Mouse (Mus musculus) kidney, embryonic 15.5 days (tissue): Measurements from ENCODE around the gene Slc25a39. TPM values are rescaled to one million over a fixed set of nuclear protein-coding genes. Genes with fewer than 3 reads are reported as not detected.

Experiments used
- ATAC-seq: fragments of 200-750 bp; cut with Nextera tagmentation; replicated peaks from 2 replicates; pipeline ENCODE4 v1.8.0; 2017; ENCODE audit warnings: moderate TSS enrichment; ENCODE audit not compliant: low FRiP score
- H3K27ac ChIP-seq: fragments of 300-500 bp; sonication (generic); 2 replicates; pipeline ENCODE4 v1.5.1; 2015; ENCODE audit warnings: mild to moderate bottlenecking, inconsistent platforms
- H3K27me3 ChIP-seq: fragments of 300-500 bp; sonication (generic); 2 replicates; pipeline ENCODE4 v1.6.1; 2015; ENCODE audit warnings: inconsistent platforms
- H3K36me3 ChIP-seq: fragments of 300-500 bp; sonication (generic); 2 replicates; pipeline ENCODE4 v1.6.1; 2015; ENCODE audit warnings: inconsistent platforms
- H3K4me1 ChIP-seq: fragments of 300-500 bp; sonication (generic); 2 replicates; pipeline ENCODE4 v1.6.1; 2015; ENCODE audit warnings: inconsistent platforms
- H3K4me2 ChIP-seq: fragments of 300-500 bp; sonication (generic); 2 replicates; pipeline ENCODE4 v1.6.1; 2015; ENCODE audit warnings: moderate library complexity, mild to moderate bottlenecking, inconsistent platforms
- H3K4me3 ChIP-seq: fragments of 300-500 bp; sonication (generic); replicated peaks from 2 replicates; pipeline ENCODE4 v1.5.1; 2015; ENCODE audit warnings: mild to moderate bottlenecking, inconsistent platforms
- H3K9ac ChIP-seq: fragments of 300-500 bp; sonication (generic); 2 replicates; pipeline ENCODE4 v1.6.1; 2015; ENCODE audit warnings: mild to moderate bottlenecking, inconsistent platforms
- H3K9me3 ChIP-seq: fragments of 300-500 bp; sonication (generic); replicated peaks from 2 replicates; pipeline ENCODE4 v1.6.1; 2016; ENCODE audit warnings: inconsistent platforms
- WGBS: fragments of 180-500 bp; shearing (Covaris S2); methylation state at CpG from one replicate; pipeline ENCODE4 v1.1.7; 2015; ENCODE audit warnings: mixed read lengths; 5-methylcytosine and 5-hydroxymethylcytosine counted together
- polyA plus RNA-seq: library from polyadenylated mRNA; unstranded; fragments of >200 nt; fragmentation: Nextera tagmentation; extraction: Ambion mirVana; gene quantifications from 2 replicates; pipeline ENCODE4 v1.2.1, GENCODE M21; 2015

Gene Slc25a39
- 271 and 298 TPM in 2 replicates for polyA plus RNA-seq

DNA sequence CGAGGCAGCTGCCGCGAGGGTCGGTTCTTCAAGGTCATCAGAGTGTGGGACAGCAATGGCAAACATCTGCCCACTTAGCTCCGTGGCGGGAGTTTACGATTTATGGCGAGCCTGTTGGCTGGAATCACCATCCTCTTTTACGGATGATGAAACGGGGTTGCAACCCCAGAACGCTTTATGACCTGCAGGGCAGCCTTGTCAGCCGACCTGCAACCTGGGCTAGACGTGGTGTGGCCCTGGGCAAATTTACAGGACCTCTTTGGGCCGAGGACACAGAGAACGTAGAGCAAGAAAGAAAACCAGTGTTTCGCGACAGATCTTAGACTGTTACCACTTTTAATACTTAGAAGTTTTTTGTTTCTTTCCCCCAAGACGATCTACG, at the start of gene Slc25a39:
Gene Slc25a39 (minus strand): TSS at position 113 of the 382 bp plus-strand sequence.
- Histone ChIP-seq H3K4me2 (peak within 1 kb of the TSS; percentile 80), H3K9ac (peak within 1 kb of the TSS; percentile 89), H3K4me3 (peak within 1 kb of the TSS; percentile 80), H3K4me1 (peaks cover 55% of the 10 kb centered on the region), H3K27ac (peak within 1 kb of the TSS; percentile 95), H3K27me3 (no peaks in the 10 kb centered on the region), H3K36me3 (peaks cover 23% of the 10 kb centered on the region), H3K9me3 (no peaks in the 10 kb centered on the region)
- ATAC-seq: peak; percentile 7; the same call in 1 of the 2 replicates
- under 1% methylated on average over 19 of the region's 19 CpGs for WGBS

DNA sequence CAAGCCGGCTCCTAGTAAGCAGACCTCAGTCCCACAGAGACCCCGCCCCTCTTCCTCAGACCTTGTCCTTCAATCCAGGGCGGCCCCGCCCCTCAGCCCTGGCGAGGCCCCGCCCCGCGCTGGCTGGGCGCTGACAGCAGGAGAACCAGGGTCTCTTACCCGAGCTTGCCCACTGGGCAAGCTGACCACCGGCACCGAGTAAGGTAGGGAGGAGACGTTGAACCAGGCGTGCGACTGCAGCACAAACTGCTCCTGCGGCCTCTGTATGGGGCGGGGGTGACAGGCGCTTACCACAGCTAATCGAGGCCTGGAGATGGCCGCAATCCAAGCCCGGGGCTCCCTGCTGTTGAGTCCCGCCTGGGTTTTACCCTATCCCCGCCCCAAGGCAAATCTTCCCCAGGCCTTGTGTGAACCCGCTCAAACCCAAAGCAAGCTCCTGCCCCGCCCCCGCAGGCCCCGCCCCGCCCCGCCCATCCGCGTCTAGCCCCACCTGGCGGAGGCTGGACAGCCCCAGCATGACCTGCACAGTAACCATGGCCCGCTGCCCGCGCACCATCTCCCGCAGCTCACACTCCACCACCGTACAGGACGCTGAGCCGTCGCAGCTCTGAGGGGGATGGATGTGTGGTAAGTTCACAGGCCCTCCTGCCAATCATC, 48.1 kb upstream of the Slc25a39 start:
- whole genome bisulfite sequencing: under 1% methylated on average over 39 of the region's 40 CpGs

DNA sequence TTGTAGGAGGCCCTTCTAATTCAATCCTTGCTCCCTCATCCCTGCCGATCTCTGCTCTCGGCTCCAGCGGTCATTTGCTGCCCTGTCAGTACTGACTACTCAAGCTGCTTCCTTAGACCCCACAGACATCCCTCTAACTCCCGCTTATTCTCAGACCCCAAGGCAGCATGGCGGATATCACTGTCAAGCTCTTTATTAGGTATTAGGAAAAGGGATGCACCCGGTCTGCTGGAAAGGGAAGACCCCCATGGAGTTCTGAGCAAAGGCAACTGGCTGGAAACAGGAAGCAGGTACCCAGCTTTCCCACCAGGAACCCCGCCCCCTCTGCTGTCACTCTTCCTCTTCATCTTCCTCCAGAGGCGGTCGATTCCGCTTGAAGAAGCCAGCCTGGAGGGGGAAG, 45.4 kb upstream of the Slc25a39 start:
- Histone ChIP-seq H3K4me2 (peak overlapping the region; percentile 28; the same call in 1 of the 2 replicates), H3K9me3 (no peaks in the 10 kb centered on the region), H3K36me3 (no peaks in the 10 kb centered on the region), H3K9ac (no peak overlapping the region), H3K4me1 (peaks cover 57% of the 10 kb centered on the region), H3K27ac (no peak overlapping the region), H3K27me3 (peaks cover 13% of the 10 kb centered on the region; the same call in 1 of the 2 replicates), H3K4me3 (no peak overlapping the region)
- 16% methylated on average over 10 of the region's 10 CpGs for WGBS
- no peak for ATAC-seq

More for the DNA sequence above, 48.1 kb upstream of the Slc25a39 start:
- H3K4me1 ChIP-seq: peaks cover 37% of the 10 kb centered on the region
- peak overlapping the region; percentile 83 for H3K4me2 ChIP-seq
- ATAC-seq: peak; percentile 89
- peak overlapping the region; percentile 82 for H3K27ac ChIP-seq
- H3K9ac ChIP-seq: peak overlapping the region; percentile 36
- no peaks in the 10 kb centered on the region for H3K9me3 ChIP-seq
- no peaks in the 10 kb centered on the region for H3K36me3 ChIP-seq
- peaks cover 13% of the 10 kb centered on the region; the same call in 1 of the 2 replicates for H3K27me3 ChIP-seq
- H3K4me3 ChIP-seq: peak overlapping the region; percentile 50

DNA sequence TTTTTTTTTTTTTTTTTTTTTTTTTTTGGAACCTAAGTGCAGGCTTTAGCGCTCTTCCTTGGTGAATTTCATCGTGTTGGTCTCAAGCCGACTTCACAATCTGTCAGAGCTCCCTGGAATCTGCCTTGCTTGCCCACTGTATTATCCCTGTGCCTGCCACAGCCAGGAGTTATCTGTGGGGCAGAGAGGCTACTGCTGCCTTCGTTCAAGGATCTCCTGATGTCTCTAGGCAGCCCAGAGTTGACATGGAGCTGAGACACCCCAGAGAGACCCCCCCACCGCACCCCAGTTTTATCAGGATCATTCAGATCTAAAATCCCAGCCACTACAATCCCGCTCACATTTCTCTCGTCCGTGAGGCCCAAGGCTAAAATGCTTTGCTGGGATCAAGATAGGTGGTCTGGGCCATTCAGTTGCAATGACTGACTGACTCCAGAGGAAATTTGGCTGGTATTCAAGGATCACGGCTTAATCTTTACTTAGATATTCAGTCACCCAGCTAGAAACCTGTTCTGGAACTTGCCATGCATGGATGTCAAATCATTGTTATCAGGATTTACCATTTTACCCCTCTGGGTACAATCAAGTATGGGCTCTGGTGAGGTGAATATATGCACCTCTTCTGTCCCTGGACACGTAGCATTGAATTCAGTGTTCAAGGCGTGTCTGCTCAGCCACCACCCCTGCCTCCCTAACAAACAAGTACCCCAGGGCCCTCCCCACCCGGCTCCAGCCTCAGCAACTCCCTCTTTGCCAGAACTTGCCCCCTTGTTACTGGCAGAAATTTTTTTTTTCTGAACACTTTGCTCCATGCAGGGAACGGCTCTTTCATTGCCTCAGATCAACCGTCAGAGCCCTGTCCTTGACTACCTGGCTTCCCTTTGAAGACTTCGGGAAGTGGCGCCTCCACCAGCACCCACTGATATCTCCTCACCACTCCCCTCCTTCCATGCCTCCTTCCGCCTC, 41.6 kb upstream of the Slc25a39 start:
- H3K9ac ChIP-seq: no peak overlapping the region
- 44% methylated on average over 17 of the region's 17 CpGs for WGBS
- peaks cover 3% of the 10 kb centered on the region; the same call in 1 of the 2 replicates for H3K27me3 ChIP-seq
- H3K27ac ChIP-seq: peak overlapping the region; percentile 96
- ATAC-seq: no peak
- H3K9me3 ChIP-seq: no peaks in the 10 kb centered on the region
- H3K36me3 ChIP-seq: no peaks in the 10 kb centered on the region
- H3K4me1 ChIP-seq: peaks cover 67% of the 10 kb centered on the region
- peak overlapping the region; percentile 90; the same call in 1 of the 2 replicates for H3K4me2 ChIP-seq
- no peak overlapping the region for H3K4me3 ChIP-seq

DNA sequence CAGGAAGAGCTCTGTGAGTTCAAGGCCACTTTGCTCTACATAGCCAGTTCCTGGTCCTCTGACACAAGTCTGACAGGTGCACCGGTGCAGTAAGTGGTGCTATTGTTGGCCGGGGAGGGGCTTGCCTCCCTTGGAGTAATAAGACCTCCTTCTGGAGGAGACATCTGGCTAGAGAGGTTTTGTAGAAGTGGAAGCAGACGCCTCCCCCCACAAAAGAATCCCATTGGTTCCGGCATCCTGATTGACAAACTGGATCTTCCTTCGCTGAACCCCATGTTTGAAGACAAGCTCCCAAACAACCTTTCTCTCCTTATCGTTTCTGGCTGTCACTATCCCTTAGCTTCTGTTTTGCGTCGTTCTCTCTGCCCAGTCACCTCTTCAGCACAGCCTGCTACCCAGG, 40.6 kb upstream of the Slc25a39 start:
- no peak for ATAC-seq
- Histone ChIP-seq H3K9ac (no peak overlapping the region), H3K4me1 (peaks cover 64% of the 10 kb centered on the region), H3K27me3 (peaks cover 3% of the 10 kb centered on the region; the same call in 1 of the 2 replicates), H3K27ac (peak overlapping the region; percentile 96), H3K4me2 (peak overlapping the region; percentile 90), H3K4me3 (no peak overlapping the region; the same call in 1 of the 2 replicates), H3K9me3 (no peaks in the 10 kb centered on the region), H3K36me3 (peaks cover 6% of the 10 kb centered on the region; the same call in 1 of the 2 replicates)
- 17% methylated on average over 8 of the region's 8 CpGs for WGBS

DNA sequence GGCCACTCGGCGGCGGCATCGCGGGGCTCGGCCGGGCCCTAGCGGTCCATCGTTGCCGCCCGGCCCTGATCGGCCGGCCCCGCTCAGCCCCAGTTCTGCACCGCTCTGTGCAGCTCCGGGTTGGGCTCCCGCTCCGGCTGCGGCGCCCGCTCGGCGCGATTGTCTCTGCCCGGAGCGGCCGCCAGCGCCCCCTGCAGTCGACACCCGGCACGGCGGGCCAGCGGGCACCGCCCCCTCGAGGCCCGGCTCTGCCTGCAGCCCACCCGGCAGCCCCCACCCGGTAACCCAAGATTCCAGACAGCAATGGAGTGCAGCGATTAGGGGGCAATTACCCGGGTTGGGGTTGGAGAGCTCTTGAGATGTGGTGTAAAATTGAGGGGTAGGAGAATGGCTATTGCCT, 39.8 kb upstream of the Slc25a39 start, which contains the start of gene Fam171a2:
Gene Fam171a2 (minus strand): TSS at position 186 of the 400 bp plus-strand sequence.
- H3K4me2 ChIP-seq: peak within 1 kb of the TSS; percentile 90
- H3K27ac ChIP-seq: peak within 1 kb of the TSS; percentile 96
- peak within 1 kb of the TSS; percentile 99 for H3K9ac ChIP-seq
- peaks cover 13% of the 10 kb centered on the region for H3K36me3 ChIP-seq
- ATAC-seq: peak; percentile 71
- H3K9me3 ChIP-seq: no peaks in the 10 kb centered on the region
- H3K4me1 ChIP-seq: peaks cover 62% of the 10 kb centered on the region
- peaks cover 3% of the 10 kb centered on the region; the same call in 1 of the 2 replicates for H3K27me3 ChIP-seq
- peak within 1 kb of the TSS; percentile 97 for H3K4me3 ChIP-seq
- WGBS: 0% methylated on average over 40 of the region's 40 CpGs

DNA sequence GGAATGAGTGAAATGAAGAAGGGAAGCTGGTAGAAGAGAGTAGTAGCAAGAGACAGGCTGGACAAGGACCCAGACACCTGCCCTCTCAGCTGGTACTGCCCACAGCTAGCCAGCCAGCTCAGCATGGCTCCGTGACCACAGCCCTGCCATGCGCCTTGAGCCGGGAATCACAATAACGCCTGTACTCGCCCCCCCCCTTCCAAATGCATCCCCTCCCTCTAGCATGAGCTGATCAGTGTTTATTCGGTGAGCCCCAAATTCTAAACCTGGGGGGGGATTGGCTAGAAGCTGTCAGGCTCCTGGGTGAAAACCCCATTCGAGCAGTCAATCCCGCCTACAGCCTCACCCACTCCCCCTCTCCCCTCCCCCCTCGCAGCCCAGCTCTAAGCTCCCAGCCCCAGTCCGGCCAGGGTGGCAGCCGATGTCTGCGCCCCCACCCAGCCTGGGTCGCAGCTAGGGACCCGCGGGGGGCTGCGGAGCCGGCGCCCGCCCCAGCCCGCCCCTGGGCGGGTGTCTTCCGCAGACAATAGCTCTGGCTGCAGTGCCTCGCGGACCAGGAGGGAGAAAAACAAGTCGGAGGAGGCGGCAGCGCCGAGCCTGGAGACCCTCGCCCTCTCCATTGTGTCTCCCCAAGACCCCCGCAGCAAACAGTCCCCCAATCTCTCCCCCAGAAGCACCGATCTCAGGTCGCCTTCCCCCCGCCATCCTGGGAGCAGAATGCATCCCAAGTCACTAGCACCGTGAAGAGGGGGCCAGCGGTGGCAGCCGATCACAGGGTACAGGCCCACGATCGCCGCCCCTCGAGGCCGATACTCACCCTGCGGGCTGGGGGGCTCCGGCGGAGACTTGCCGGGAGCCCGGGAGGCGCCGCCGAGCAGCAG, 39.1 kb upstream of the Slc25a39 start:
- H3K9me3 ChIP-seq: no peaks in the 10 kb centered on the region
- H3K27me3 ChIP-seq: no peaks in the 10 kb centered on the region; the same call in 1 of the 2 replicates
- H3K9ac ChIP-seq: peak overlapping the region; percentile 99
- H3K27ac ChIP-seq: peak overlapping the region; percentile 96
- peak overlapping the region; percentile 97 for H3K4me3 ChIP-seq
- ATAC-seq: peak; percentile 27
- under 1% methylated on average over 46 of the region's 49 CpGs for WGBS
- peaks cover 19% of the 10 kb centered on the region for H3K36me3 ChIP-seq
- peaks cover 62% of the 10 kb centered on the region for H3K4me1 ChIP-seq
- H3K4me2 ChIP-seq: peak overlapping the region; percentile 90

DNA sequence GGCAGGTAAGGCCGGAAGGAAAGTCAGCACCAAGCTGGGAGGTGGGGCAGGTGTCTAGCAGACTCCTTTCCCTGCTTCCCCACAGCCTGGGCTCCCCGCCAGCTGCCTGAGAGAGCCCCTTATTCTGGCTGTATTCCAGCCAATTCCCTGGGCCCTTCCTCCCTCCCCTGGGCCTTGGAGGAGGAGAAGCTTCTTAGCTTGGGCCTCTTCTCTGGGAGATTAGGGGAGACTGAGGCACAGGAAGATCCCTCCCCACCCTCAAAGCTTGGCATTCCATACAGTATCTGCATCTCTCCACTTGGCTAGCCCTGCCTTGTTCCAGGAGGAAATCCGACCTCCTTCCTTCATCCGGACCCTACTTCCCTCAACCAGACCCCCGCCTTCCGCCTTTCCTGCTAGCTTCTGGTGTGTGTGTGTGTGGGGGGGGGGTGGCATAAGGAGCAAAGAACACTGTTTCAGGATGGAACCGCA, 38.2 kb upstream of the Slc25a39 start:
- ATAC-seq: no peak
- Histone ChIP-seq H3K9me3 (no peaks in the 10 kb centered on the region), H3K36me3 (peaks cover 28% of the 10 kb centered on the region), H3K27ac (peak overlapping the region; percentile 96), H3K27me3 (no peaks in the 10 kb centered on the region; the same call in 1 of the 2 replicates), H3K4me3 (peak overlapping the region; percentile 97), H3K9ac (peak overlapping the region; percentile 99), H3K4me2 (peak overlapping the region; percentile 90), H3K4me1 (peaks cover 64% of the 10 kb centered on the region)
- WGBS: 2% methylated on average over 7 of the region's 7 CpGs

DNA sequence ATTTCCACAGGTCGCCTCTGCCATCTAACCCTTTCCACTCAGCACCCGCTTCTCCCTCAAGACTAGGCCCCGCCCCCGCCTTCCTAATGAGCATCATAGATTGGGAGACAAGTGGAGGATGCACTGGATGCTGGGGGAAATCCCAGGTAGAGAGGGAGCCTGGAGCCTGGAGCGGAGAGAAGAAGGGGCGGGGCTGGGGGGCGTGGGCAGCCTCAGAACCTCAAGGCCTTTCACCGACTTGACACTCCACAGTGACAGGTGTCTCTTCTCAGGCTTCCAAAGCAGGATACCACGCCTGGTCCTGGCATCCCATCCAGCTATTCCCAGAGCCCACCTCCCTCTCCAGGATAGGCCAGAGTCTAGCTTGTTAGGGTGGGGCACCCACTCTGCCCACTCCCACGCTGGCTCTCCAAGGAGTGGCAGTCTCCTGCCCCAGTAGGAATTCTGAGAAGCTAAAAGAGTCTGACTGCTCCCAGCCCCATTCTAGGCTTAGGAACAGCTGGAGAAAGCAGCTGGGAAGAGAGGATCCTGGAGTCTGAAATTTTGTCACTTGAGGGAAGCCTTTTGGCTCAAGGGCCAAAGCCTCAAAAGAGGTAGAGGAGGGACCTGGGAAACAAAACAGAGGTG, 37.6 kb upstream of the Slc25a39 start:
- H3K9me3 ChIP-seq: no peaks in the 10 kb centered on the region
- H3K4me2 ChIP-seq: peak overlapping the region; percentile 90
- H3K36me3 ChIP-seq: peaks cover 34% of the 10 kb centered on the region
- WGBS: 12% methylated on average over 10 of the region's 10 CpGs
- ATAC-seq: peak; percentile 55
- peaks cover 65% of the 10 kb centered on the region for H3K4me1 ChIP-seq
- H3K27me3 ChIP-seq: no peaks in the 10 kb centered on the region; the same call in 1 of the 2 replicates
- H3K9ac ChIP-seq: peak overlapping the region; percentile 99
- peak overlapping the region; percentile 97 for H3K4me3 ChIP-seq
- peak overlapping the region; percentile 96 for H3K27ac ChIP-seq

DNA sequence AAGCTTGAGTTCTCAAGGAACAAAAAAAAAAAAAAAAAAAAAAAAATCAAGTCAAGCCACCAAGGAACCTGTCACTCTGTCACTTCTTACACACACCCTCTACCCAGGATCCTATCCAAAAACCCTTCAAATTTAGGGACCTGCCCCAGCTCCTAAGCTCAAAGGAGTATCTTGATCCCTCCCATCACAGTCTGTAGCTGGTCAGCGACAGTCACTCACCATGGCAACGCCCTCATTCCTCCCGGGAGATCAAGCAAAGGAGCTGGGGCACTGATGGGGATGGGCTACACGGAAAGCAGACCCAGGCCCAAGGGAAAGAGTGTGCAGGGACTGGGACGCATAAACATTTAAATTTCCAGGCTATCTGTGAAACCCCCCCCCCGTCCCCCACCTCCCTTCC, 37.0 kb upstream of the Slc25a39 start:
- H3K9me3 ChIP-seq: no peaks in the 10 kb centered on the region
- peaks cover 40% of the 10 kb centered on the region for H3K36me3 ChIP-seq
- no peaks in the 10 kb centered on the region; the same call in 1 of the 2 replicates for H3K27me3 ChIP-seq
- 12% methylated on average over 6 of the region's 6 CpGs for WGBS
- peaks cover 61% of the 10 kb centered on the region for H3K4me1 ChIP-seq
- H3K27ac ChIP-seq: peak overlapping the region; percentile 96
- no peak for ATAC-seq
- H3K4me2 ChIP-seq: peak overlapping the region; percentile 90
- peak overlapping the region; percentile 97; the same call in 1 of the 2 replicates for H3K4me3 ChIP-seq
- H3K9ac ChIP-seq: no peak overlapping the region
